Mouse (Mus musculus) left cerebral cortex, adult 8-10 months (tissue): ENCODE results near the gene Ank3. TPM values are rescaled to one million over a fixed set of nuclear protein-coding genes. Genes with fewer than 3 reads are reported as not detected.

ENCODE experiments used
- DNase-seq, 2 experiments: peaks; one replicate each; pipeline ENCODE4 v3.0.0; 2022; ENCODE audit warnings: low spot score in 2 of 2
- total RNA-seq, 4 experiments: library from RNA; stranded (reverse); gene quantifications; 2 replicates each; pipeline ENCODE4 v1.2.4; 2022

The Ank3 gene
- total RNA-seq, 4 experiments from 2014 or later: 419 to 552 (median 475) TPM

DNA sequence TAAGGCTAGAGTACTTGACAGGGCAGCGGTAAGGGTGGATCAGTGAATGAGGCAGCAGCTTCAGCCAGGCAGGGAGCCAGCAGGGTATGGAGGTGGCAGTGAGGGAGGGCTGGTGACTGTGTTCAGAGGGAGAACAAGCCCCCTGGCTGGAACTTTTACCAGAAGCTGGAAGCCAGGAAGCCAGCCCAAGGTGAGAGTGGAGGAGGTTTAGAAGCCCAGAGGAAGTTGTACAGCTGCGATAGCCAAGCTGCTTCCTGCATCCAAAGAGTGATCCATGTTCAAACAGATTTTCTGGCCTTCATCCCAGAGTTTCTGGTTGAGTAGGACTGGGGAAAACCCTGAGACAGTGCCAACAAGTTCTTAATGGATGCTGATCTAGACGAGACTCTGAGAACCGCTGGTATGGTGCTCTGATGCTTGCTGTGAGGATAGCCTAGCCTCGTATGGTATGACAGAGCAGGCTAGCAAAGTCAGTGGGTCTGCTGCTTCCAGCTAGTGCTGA lies 213.3 kb downstream of the Ank3 start:
- DNase-seq: peak in 1 of 2 experiments; percentile 52

DNA sequence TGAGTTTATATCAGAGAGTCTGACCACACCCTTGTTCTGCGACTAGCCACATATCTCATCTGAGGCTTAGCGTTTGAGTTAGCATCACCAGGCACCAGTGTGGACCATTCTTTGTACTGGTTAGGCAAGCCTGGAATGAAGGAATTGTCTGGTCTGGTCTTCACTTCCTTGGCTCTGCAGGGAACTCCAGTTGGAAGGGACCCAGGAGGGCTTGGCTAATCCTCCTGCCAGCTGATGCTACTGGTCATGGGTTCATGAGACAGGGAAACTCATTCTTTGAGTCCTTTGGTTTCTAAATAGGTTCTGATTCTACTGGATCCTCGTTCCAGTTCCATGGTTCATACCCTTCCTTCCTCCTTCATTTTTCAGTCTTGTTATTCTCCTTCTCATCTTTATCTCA lies 218.4 kb downstream of the Ank3 start:
- no peak for DNase-seq

DNA sequence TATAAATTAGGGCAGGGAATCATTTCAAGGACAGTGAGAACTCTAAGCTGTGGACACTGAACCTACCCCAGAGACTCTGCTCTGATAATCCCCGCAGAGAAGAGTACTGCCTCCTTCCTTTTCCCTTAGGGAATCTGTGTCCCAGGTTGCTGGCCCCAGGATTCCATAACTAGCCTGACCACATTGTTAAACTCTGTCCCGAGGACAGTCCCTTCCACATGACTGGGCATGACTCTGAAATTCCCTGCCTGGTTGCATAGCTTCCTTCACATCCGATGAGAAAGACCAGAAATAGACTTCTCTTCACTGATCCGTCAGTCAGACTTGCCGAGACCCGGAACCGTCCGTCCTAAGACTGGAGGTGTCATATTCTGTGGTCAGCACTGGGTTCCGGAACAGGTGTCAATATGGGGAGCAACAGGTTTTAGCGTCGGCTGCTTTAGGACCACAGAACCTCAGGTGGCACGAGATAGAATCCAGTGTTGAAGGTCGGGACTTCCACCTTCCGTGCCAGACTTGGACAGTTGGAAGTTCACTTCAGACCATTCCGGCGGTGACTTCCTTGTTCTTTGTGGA lies 219.1 kb downstream of the Ank3 start:
- no peak for DNase-seq

DNA sequence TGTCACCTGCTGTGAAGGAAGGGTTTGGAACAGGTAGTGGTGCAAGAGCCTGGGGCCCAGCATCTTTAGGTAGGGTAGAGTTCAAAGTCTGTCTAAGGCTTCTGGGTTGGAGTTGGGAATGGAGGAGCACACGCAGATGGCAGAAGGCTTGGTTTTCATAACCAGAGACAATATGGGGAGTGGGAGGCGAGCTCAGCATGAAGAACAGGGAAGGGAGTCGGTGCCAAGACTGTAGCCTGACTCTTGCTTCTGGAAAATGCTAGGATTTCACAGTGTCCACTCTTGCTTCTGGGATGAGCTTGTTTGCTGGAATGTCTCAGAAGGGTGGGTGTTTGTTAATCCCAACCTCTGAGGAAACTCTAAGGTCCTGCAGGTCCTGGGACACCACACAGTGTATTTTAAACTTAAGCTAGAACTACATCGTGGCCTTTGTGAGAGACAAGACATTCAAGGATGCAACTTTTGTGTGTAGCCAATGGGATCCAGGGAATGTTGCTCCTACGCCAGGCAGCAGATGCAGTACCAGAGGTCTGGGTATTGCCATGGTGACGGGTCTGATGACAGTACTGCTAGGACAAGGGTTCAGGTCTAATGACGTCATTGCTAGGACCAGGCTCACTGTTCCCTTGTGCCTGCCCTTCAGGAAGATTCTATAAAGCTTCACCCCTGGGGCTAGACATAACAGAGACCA lies 222.3 kb downstream of the Ank3 start:
- DNase-seq: no peak

GRCm38 (mm10) chr10:69627767-69628166 lies 229.2 kb downstream of the Ank3 start:
- no peak for DNase-seq

DNA sequence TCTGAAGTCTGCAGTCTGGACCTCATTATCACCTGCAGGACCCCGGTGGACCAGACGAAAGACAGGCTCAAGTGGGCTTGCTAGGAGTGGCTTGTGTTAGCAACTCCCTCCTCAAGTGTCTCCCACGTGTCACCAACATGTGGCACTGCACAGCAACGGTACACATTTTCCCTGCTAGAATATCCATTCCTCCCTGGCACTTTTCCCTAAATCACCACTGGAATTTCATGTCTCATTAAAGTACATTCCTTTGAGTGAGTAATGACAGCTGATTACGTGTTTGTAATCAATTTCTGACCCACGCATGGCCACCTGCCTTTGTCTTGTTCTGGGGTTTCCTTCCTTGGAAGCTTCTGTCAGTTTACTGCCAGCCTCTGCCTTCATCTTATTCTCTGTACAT lies 230.2 kb downstream of the Ank3 start:
- DNase-seq: no peak

DNA sequence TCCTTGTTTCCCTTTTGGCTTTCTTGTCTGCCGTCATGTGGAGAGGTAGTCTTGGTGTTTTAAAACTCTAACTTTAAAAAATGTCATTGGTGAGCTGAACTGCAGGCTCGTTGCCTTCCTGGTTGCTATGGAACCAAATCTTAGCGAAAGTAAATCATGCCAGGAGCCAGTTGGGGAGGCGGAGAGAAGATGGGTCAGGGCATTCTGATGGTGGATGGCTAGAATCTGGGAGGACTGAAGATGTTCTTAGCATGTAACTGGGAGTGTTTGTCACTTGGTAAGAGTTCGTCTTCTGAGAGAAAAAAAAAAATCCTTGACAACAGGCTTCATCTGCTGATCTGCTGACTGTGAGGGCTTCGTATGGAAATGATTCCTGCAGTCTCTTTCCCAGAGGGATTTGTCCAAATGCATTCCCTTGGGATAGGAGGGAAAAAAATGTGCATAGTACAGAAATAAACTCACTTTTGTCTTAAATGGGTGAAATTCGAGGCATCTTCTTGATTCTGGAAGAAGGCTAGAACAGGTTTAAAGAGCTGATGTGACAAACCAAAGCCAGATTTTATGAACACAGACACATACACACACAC lies 232.3 kb downstream of the Ank3 start:
- DNase-seq: peak in 1 of 2 experiments; percentile 9

- peak in 1 of 2 experiments; percentile 11 for DNase-seq
Measured at GRCm38 (mm10) chr10:69632885-69633284, 234.3 kb downstream of the Ank3 start.

GRCm38 (mm10) chr10:69634891-69635290 lies 236.3 kb downstream of the Ank3 start:
- DNase-seq: no peak

DNA sequence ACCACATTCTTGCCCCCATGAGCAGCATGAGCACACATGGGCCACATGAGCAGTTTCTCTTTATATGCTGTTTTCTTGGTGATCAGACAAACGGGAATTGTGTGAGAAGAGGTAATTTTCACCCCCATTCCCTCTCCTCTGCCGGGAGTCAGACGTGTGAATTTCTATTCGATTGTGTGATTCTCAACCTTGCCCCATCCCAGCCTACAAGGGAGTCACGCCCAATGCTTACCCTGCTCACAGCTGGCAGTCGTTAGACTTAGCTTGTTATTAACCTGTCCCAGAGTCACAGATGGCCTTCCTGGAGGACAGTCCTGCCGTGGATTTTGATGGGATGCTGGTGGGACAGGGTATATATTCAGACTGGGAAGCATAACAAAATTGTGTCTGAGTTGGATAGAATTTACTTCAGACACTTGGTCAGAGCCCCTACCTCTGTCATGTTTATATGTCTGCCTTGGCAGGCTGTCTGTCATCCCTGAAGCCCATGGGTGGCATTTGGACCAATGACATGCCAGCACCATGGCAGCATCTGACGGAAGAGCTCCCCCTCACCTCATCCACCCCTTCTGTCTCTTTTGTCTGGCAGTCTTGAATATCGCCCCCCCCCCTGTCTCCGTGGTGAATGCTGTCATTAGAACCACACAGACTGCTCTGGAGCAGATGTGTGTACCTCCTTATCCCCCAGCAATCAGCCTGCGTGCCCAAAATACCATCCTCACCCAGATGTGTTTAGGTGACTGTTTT lies 237.5 kb downstream of the Ank3 start:
- DNase-seq: no peak

GRCm38 (mm10) chr10:69639138-69639537 lies 240.6 kb downstream of the Ank3 start:
- no peak for DNase-seq

DNA sequence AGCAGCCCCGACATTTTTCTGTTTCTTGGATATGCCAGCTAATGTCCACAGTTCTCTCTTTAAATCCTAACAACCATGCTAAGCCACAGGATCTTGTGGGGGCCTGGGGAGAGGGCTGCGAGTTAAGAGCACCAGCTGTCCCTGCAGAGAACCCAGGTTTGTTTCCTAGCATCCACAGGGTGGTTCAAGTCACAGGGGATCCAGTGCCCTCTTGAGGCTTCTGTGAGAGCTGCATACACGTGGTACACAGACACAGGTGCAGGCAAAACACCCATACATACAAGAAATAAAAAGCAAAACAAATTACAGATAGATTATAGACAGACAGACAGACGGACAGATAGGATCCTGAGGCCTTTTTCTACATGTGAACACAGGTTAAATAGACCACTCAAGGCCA lies 242.0 kb downstream of the Ank3 start:
- DNase-seq: no peak

DNA sequence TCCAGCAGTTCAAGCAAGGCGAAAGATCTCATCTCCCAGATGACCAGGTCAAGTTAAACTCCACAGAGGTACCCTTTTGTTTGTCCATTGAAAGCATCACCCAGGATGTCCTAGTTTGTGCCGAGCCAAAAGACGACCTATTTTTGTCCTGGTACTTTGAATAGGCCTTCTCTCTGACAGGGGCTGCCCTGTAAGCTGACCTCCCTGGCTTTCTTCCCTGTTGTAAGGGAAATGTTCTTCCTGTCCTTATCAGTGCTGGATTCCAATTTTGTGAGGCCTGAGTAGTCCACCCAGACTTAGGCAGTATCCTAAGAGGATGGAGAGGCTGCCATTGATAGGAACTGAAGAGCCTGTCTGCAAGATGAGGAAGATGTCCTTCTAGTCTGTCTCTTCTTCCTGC lies 244.9 kb downstream of the Ank3 start:
- no peak for DNase-seq

DNA sequence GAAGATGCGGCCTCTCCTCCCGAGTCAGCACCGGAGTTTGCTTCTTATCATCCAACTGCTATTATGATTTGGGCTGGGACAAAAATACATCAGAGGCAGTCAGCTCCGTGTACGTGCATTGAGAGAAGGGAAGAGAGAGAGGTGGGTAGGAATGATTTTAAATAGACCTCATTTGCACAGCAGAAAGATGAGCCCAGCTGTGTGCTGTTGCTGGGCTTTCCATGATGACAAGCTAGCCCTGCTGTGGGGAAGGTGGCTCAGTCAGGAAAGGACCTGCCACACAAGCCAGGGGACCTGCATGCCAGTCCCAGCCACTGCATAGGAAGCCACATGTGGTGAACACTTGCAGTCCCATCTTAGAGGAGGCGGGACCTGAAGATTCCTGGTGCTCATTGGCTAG lies 245.4 kb downstream of the Ank3 start:
- peak in 1 of 2 experiments; percentile 43 for DNase-seq

DNA sequence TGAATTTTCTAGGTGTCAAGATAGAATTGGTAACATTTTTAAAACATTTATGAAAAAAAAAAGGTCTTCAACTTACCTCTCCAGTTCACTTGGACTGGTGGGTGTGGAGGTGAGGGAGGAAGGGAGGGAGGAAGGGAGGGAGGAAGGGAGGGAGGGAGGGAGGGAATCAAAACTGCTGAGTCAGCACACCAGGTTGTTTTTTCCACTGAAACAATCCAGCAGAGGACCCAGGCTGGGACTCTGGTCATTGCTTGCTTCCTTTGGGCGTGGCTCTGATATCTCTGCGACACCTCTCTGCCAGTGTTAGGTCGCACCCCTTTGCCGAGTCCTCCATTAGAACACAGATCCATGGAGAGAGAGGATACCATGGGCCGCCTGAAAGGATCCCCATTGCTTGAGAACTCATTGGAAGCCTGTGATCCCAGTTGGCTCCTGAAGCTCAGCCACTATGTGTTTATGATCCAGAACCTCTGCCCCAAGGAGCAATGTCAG lies 246.8 kb downstream of the Ank3 start:
- no peak for DNase-seq

GRCm38 (mm10) chr10:69645929-69646328 lies 247.4 kb downstream of the Ank3 start:
- DNase-seq: no peak

DNA sequence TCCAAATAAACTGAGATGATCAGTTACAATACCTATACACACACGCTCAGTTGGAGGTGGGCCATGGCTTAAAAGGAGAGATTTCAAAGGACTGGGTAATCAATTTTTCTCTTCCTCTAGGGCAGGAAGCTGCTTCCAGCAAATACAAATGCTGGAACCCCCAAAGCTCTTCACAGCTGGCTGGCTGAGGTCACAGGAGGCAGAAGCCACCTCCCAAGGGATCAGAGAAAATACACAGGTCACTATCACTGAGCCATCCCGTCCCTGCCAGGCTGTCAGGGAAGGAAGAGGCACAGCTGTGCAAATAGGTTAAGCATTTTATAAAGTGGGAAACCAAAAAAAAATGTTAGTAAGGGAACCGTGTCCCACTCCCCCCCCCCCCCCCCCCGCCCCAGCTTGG lies 251.5 kb downstream of the Ank3 start:
- no peak for DNase-seq

DNA sequence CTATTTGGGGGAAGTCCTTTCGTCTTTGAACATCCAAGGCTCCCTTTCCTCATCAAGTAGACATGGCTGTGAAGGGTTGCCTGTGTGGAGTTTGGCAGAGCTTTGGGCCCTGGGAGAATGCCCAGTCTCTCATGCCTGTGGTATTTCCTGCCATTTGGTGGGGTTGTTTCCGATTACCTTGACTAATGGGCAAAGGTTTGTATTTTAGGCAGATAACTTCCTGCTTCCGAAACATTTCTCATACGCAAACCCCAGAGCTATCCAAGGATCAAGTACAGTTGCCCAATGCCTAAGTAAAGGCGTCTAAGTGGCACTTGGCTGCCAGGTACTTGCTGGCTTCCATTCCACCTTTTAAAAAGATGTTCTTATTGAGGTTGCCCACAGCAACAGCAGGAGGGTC lies 254.1 kb downstream of the Ank3 start:
- no peak for DNase-seq

- no peak for DNase-seq
Measured at GRCm38 (mm10) chr10:69653121-69653677, 254.6 kb downstream of the Ank3 start.

DNA sequence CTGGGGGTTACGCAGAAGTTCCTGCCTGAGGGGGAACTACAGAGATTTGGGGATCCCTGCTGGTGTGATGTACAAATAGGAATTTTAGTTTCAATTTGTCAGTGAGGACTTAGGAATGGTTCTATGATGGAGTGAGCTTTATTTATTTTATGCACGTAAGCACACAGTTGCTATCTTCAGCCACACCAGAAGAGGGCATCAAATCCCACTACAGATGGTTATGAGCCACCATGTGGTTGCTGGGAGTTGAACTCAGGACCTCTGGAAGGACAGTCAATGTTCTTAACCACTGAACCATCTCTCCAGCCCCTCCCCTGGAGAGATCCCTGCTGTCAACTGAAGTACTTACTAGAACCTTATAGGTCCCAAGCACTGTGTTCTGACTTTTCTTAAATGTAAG lies 255.6 kb downstream of the Ank3 start:
- DNase-seq: no peak

GRCm38 (mm10) chr10:69654866-69655633 lies 256.5 kb downstream of the Ank3 start:
- DNase-seq: no peak
